Mouse (Mus musculus) left cerebral cortex, postnatal 36 days (tissue): ENCODE results near the gene Dnajc11. TPM values are rescaled to one million over a fixed set of nuclear protein-coding genes. Genes with fewer than 3 reads are reported as not detected.

ENCODE experiments used
- DNase-seq, 2 experiments: peaks; one replicate each; pipeline ENCODE4 v3.0.0; 2021 to 2022; ENCODE audit warnings: low spot score in 2 of 2, mixed read lengths in 1 of 2
- intact Hi-C: fragments of 180-260 bp; cut with DNase I; formaldehyde crosslinking; loops from one replicate; pipeline ENCODE4 v1.15.1; 2025
- total RNA-seq, 2 experiments: library from RNA; stranded (reverse); gene quantifications; 2 replicates each; pipeline ENCODE4 v1.2.3; 2021

Gene Dnajc11
- total RNA-seq, 2 experiments from 2014 or later: 66.0 to 69.2 TPM

DNA sequence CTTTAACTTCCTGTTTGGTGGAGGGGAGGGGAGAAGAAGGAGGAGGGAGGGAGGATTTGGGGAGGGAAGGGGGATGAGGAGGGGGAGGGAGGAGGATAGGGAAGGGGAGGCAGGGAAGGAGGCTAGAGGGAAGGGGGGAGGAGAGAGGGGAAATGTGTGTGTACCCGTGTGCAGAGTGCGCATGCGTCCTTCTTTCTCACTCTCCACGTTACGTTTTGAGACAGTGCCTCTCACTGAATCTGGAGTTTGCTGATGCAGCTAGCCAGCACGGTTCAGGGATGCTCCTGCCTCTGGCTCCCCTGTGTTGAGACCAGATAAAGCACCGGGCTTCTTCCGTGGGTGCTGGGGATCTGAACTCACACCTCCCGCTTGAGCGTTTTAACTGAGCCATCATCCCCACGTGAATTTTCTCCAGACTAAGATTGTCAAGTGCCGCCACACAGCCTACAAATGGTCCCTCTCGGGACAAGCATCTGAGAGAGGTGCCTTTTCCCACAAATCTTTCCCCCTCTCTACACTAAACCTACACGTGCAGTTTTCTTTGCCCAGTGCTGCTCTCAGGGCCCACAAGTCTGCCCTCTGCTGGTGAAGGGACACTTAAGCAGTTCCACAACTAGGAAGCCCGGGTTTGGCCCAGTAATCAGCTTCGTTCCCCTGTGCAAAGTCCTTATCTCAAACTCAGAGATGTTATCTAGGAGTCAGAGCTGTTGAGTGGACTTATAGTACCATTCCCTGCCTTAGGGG, 13.4 kb upstream of the Dnajc11 start:
- intact Hi-C loops: loop anchor here (2.0 to 5.0 kb wide), 2 partner anchors 43 to 763 kb away; no protein-coding TSS in a partner anchor
- peak in 1 of 2 experiments; percentile 50 for DNase-seq

DNA sequence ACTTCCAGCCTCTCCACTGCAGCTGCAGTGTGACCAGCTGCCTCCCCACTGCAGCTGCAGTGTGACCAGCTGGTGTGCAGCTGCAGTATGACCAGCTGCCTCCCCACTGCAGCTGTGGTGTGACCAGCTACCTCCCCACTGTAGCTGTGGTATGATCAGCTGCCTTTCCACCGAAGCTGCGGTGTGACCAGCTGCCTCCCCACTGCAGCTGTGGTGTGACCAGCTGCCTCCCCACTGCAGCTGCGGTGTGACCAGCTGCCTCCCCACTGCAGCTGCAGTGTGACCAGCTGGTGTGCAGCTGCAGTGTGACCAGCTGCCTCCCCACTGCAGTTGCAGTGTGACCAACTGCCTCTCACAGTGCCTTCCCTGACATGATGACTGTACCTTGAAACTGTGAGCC, 11.4 kb upstream of the Dnajc11 start:
- intact Hi-C loops: no loop called here
- no peak for DNase-seq

DNA sequence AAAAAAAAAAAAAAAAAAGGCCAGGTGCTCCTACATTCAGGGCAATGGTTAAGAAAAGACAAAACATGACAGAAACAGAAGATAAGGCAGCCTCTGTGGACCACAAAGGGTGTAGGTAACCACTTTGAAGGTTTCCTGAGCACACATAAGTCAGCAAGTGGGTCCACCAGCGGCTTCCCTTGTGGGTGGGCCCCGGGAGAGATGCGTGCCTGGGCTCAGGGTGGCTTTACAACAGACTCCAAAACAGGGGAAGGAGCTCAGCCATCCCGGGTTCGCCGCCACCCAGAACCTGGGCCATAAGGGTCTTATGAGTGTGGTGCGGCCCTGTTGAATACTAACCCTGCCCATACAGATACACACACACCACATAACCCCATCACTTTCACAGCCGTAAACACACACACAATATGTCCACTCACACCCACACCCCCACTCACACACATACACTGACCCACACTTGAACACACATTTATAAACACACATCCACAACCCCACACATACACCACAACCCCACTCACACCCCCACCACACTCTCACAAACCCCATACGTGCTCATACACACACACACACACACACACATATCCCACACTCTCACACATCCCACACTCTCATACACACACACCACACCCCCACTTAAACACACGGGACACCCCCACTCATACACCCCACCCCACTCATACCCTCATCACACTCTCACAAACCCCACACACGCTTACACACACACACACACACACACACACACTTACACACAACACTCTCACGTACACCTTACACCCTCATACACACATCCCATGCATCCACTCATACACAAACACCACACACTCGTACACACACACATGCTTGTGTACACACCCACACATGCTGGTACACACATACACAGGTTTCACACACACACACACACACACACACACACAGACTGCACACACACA, 651 bp upstream of the Dnajc11 start:
- no peak for DNase-seq
- intact Hi-C loops: no loop called here

DNA sequence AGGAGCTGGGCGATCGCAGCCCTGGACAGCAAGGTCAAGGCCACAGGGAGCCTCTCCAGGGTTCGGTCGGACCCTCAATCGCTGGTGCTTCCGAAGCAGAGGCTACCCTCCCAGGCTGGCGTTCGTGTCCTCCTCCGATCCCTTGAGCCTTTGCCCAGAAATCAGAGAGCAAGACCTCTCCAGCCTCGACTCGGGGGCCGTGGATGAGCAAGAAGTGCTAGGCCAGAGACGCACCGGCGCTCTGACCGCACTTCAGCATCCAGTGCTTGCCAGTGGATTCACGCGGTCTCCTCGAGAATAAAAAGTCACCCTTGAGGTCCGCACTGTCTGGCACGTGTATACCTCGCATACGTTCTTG, 703 bp downstream of the Dnajc11 start:
- DNase-seq: no peak
- intact Hi-C loops: no loop called here

DNA sequence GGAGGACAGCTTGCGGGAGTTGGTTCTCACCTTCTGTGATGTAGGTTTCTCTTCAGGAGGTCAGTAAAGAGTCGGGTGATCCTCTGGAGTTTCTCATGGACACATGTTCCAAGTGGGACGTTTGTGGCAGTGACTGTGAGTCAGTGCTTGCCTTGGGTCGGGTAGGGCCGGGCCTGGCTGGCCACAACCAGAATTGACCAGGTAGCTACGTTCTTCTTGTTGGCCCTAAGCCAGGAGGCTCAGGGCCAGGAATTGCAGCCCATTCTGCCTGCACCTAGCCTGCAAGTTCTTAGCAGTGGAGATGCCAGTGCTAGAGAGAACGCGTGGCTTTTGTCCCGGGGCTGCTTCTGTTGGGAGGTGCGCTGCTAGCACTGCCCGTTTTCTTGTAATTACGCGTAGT, 4.0 kb downstream of the Dnajc11 start:
- DNase-seq: no peak
- intact Hi-C loops: no loop called here

DNA sequence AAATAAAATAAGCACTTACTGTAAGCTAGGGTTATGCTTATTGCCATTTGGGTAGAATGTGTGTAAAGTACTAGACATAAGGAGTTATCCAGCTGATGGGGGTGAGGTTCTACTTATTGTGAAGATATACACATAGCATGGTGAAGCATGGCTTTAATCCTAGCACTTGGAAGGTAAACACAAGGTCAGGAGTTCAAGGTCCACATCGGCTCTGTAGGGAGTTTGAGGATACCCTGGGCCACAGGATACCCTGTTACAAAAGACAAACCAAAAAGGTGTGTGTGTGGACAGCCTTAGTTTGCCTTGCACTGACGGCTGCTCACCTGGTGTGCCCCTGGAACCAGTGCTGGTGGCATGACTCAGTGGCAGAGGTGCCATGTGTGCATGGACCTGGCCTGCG, 4.6 kb downstream of the Dnajc11 start:
- no peak for DNase-seq
- intact Hi-C loops: no loop called here

DNA sequence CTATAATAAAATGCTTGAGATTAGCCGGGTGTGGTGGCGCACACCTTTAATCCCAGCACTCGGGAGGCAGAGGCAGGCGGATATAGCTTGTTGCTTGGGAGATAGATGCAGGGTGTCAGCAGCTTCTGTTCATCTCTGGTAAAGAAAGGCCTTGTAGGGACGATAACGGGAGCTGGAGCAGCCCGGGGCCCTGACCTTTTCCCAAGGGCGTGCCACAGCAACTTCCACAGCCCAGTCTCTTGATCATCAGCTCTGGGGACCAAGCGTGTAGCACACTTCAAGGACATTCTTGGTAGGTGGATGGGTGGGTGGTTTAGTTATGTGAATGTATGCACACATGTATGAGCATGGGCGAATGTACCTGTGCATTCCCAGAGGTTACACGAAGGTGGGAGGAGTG, 12.7 kb downstream of the Dnajc11 start:
- DNase-seq: no peak
- intact Hi-C loops: no loop called here

DNA sequence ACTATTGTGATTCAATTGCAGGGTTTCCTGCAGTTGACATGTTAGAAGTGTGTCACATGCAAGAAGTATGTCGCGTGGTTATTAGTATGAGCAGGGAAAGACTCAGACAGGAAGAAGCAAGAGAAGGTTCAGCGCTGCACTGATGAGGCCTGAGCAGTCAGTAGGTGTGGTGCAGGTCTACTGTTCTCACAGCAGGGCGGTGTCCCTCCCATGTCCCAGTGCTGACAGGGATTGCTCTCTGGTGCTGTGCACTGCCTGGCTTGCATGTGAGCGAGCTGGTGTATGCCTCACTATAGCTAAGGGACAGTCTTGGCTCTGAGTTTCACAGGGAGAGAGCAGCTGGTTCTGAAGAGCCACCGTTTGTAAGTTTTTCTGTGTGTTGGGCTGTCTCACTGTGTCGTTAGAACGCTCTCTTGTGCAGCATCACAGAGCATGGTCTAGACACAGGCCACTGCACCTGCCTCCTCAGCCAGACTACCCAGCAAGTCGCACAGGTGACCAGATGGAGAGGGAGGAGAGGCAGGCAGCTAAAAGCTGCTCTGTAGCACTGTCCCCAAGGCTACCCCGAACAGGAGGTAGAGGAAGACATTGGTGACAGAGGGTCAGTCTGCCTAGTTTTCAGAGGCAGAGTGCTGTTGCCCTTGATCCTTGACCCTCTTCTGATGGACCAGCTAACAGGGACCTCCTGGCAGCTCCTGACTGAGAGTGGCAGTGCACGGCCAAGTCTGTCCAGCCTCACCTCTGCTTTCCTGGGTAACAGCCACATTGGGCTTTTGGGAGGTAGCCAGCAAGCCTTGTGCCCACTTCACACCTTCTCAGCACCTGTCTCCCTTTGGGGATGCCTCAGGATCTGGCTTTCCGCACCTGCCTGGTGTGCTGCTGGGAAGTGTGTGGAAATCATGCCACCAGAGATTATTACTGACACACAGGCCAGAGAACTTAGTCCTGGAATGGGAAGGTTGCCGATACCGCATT, 15.3 kb downstream of the Dnajc11 start:
- intact Hi-C loops: no loop called here
- DNase-seq: no peak

DNA sequence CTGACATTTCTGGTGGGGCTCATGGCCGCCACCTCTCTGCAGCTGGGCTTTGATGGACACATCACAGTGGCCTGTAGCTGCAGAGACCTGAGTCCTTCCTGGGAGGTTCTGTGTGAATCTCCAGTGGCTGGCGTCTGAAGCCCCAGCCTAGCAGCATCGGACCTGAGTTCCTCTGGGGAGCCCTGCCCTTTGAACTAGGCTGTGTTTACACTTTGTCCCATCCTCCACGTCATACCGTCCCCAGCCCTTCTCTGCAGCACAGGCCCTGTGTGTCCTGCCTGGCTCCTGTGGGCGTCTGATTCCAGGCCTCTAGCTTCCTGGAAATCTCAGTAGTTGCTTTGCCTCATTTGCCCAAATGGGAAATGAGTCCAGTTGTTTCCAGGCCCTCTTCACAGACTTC, 19.7 kb downstream of the Dnajc11 start:
- intact Hi-C loops: no loop called here

DNA sequence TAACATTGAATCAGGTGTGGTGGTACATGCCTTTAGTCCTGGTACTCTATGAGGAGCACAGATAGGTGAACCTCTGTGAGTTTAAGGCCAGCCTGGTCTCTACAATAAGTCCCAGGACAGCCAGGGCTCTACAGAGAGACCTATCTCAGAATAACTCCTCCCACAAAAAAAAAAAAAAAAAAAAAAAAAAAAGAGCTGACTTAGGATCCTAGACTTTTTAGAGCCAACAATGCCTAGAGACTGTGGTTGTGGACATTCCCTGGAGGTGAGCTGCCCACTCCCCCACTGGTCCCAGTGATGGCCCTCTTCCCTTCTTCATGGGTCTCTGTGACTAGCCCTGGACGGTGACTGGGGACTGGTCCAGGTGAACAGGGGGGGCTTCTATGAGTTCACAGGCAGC, 22.3 kb downstream of the Dnajc11 start:
- intact Hi-C loops: no loop called here
- no peak for DNase-seq

More for the DNA sequence above, 19.7 kb downstream of the Dnajc11 start:
- DNase-seq: no peak

DNA sequence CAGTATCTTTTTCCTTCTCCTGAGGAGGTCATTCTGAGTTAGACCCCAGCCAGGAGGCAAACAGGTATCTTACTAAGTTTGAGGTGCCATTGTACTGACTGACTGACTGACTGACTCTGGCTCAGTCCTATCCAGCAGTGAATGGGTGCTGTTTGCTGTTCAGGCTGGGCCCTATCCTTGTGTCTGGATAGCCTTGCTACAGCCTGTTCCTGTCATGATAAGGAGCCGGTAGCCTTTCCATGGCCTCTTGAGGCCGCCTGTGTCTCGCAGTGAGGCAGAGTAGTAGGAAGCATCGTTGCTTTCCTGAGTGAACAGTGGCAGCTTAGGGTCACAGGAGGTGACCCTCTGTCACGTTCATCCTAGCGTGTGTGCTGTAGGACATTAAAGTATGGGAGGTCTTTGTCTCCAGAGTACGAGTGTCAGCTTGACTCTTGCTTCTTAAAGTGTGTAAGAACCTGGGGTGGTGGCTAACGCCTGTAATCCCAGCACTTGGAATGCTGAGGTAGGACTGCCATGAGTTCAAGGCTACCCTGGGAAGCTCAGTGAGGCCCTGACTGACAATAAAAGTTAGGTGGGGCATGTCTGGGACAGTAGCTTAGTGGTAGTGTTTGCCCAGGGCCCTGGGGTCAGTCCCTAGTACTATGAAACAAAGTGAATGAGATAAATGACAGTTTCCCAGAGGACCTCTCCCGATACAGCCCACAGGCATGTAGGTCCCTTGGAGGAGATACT, 24.3 kb downstream of the Dnajc11 start:
- intact Hi-C loops: no loop called here
- DNase-seq: no peak

DNA sequence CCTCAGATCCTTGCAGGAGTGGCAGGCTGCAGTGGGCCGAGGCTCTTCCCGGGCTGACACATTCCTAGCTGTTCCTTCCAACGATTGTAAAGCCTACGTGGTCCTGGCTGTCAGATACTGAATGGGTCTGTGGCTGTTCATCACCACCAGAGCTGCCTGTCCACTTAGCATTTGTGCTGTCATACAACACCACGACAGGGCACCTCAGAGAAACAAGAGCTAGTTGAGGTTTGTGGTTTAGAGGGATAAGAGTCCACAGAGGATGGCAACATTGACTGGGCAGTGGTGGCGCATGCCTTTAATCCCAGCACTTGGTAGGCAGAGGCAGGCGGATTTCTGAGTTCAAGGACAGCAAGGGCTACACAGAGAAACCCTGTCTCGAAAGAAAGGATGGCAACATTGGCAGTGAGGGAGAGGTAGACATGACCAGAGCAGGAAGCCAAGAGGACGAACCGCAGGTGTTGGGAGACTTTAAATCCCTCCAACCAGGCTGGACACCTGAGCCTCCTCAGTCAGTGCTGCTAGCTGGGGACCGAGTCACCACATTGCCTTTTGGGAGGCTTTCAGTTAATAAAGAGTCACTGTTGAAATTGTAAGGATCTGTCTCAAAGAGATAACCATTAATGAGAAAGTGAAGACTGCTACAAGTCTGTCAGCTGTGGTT, 26.5 kb downstream of the Dnajc11 start:
- intact Hi-C loops: no loop called here
- no peak for DNase-seq

DNA sequence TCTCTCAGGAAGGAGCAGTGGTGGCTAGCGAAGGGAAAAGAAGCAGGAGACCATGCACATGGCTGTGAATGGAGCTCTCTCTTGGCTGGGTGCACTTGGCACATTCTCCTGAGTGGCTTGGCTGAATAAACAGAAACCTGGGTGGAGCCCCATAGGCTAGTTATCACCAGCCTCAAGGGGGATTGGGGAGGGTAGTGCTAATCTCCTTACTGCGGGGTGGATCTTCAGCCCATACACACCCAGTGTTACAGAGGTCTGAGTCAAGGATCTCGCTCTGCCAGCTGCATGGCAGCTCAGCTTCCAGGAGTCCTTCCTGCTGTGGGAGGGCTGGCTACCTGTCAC, 27.0 kb downstream of the Dnajc11 start:
- no peak for DNase-seq
- intact Hi-C loops: no loop called here

DNA sequence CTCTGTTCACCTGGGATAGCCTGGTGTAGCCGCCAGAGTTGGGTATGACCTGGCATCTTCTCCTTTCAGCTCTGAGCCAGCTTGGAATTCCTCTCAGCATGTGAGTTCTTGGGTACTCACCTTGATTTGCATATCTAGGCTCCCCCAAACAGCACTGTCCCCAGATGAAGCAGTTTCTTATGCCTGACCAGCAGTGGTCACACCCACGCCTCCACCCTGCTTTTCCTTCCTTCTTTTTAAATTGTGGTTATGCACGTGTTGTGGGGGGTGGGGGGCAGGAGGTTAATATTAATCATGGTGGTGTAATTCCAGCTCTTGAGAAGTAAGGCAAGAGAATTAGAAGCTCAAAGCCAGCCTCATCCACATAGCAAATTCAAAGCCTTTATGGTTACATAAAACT, 29.3 kb downstream of the Dnajc11 start:
- DNase-seq: no peak
- intact Hi-C loops: no loop called here

DNA sequence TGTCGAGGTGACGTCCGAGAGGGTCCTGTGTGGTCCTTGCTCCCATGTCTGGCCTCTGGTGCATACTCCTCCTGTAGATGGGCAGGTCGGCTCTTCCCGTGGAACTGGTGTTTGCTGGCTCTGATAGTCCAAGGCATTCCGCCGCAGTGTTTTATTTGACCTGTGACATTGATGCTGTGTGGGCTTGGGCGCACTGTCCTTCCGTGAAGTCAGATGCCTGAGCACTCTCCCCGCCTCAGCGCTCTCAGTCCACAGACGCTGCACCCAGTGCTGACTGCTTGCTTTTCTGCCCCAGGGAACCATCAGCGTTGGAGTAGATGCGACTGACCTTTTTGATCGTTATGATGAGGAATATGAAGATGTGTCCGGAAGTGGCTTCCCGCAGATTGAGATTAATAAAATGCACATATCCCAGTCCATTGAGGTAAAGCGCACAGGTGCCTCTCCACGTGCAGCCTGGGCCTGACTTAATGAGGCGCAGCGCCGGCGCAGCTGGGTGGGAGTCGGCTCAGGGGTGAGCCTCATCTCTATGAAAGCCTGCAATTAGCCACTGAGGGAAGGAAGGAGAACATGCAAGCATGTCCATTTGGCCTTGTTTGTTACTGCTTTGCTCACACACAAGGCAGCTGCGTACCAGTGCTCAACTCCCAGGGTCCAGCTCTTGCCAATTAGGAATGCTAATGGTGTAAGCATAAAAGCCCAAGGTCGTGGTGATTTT, 34.9 kb downstream of the Dnajc11 start:
- no peak for DNase-seq
- intact Hi-C loops: no loop called here

DNA sequence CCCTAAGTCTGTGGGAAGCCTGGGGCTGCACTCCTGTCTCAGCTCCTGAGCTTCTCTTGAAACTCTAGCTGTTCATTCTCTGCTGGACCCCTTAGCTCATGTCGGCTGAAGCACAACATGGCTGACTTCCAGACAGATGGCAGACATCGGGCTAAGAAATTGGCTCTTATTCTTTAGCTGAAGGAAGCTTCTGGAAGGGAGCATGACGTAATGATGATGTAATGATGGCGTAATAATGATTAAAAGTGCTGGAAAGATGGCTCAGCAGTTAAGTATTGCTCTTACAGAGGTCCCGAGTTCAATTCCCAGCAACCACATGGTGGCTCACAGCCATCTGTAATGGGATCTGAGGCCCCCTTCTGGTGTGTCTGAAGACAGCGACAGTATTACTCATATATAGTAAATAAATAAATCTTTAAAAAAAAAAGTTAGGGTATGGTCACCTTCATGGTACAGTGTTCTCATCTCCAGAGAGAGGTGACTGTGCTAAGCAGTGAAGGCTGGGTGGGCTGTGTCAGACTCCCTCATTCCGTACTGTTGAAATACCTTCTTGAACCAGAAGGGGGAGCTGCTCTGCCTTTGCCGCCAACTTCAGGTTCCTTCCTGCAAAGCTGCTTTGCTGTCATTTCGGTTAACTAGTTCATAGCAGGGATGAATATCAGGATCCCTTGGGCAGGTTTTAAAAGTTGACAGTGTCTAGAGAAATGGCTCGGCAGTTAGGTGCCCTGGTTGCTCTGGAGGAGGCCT, 38.9 kb downstream of the Dnajc11 start:
- DNase-seq: no peak
- intact Hi-C loops: no loop called here

DNA sequence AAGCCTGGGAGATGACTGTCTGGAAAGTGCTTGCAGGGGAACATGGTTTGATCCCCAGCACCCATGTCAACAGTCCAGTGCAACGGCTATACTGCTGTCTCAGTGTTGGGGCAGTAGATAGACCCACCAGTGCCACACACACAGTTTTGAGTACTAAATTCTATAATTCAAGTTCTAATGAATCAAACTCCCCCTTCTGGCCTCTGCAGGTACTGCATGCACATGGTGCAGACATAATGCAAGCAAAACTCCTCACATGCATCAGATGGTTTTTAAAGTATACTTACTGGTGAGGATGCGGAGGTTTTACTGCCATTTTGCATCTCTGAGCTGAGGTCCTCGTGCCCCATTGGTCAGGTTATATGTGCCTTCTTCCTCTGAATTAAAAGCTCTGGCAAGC, 42.0 kb downstream of the Dnajc11 start:
- DNase-seq: no peak
- intact Hi-C loops: loop anchor here (5.0 kb wide), 1 partner anchor 122 kb away; no protein-coding TSS in a partner anchor
